Mouse (Mus musculus): ENCODE measurements at regions not wholly inside any gene's neighbourhood (a gene's known extent, or its start where the extent isn't known, plus 50 kb on each side); places are given as distances from the start of the nearest gene placed in this dataset.

GRCm38 (mm10) chr16:12931111-12931510 lies 178.4 kb upstream of the Ercc4 start:
- DNase-seq (ENCODE audit: low spot score) = no peak
- H3K9ac ChIP-seq (ENCODE audit: low read length) = no peak overlapping the region
- no peaks in the 10 kb centered on the region for H3K27me3 ChIP-seq (replicated peaks; ENCODE audit: control insufficient read depth, insufficient read depth, low read length)
- no peaks in the 10 kb centered on the region for H3K4me1 ChIP-seq (replicated peaks; ENCODE audit: control insufficient read depth, insufficient read depth, low read length)
- no peak overlapping the region for H3K4me2 ChIP-seq (ENCODE audit: low read length)
- no peak for ATAC-seq (replicated peaks; ENCODE audit: low FRiP score, low TSS enrichment, low read depth)
- 73% methylated on average over 6 of the region's 6 CpGs for WGBS
- H3K4me3 ChIP-seq (ENCODE audit: low read depth, low read length) = no peak overlapping the region
- no peaks in the 10 kb centered on the region for H3K9me3 ChIP-seq (ENCODE audit: control insufficient read depth, low read length)
- H3K36me3 ChIP-seq (ENCODE audit: control insufficient read depth, insufficient read depth, low read length) = no peaks in the 10 kb centered on the region
- H3K27ac ChIP-seq (ENCODE audit: low read depth) = no peak overlapping the region

GRCm38 (mm10) chr16:12932959-12933358 lies 176.5 kb upstream of the Ercc4 start:
- ATAC-seq (replicated peaks; ENCODE audit: low FRiP score, low TSS enrichment, low read depth) (no peak), DNase-seq (ENCODE audit: low spot score) (no peak)
- WGBS = 88% methylated on average over 3 of the region's 3 CpGs
- Histone ChIP-seq H3K9me3 (ENCODE audit: control insufficient read depth, low read length) (no peaks in the 10 kb centered on the region), H3K9ac (ENCODE audit: low read length) (no peak overlapping the region), H3K27me3 (replicated peaks; ENCODE audit: control insufficient read depth, insufficient read depth, low read length) (no peaks in the 10 kb centered on the region), H3K4me3 (ENCODE audit: low read depth, low read length) (no peak overlapping the region), H3K4me1 (replicated peaks; ENCODE audit: control insufficient read depth, insufficient read depth, low read length) (no peaks in the 10 kb centered on the region), H3K27ac (ENCODE audit: low read depth) (no peak overlapping the region), H3K36me3 (ENCODE audit: control insufficient read depth, insufficient read depth, low read length) (no peaks in the 10 kb centered on the region), H3K4me2 (ENCODE audit: low read length) (no peak overlapping the region)

GRCm38 (mm10) chr16:12934586-12934985 lies 174.9 kb upstream of the Ercc4 start:
- no peak overlapping the region for H3K9ac ChIP-seq (ENCODE audit: low read length)
- no peaks in the 10 kb centered on the region for H3K4me1 ChIP-seq (replicated peaks; ENCODE audit: control insufficient read depth, insufficient read depth, low read length)
- DNase-seq (ENCODE audit: low spot score) (no peak), ATAC-seq (replicated peaks; ENCODE audit: low FRiP score, low TSS enrichment, low read depth) (no peak)
- no peaks in the 10 kb centered on the region for H3K27me3 ChIP-seq (replicated peaks; ENCODE audit: control insufficient read depth, insufficient read depth, low read length)
- no peaks in the 10 kb centered on the region for H3K36me3 ChIP-seq (ENCODE audit: control insufficient read depth, insufficient read depth, low read length)
- no peak overlapping the region for H3K4me2 ChIP-seq (ENCODE audit: low read length)
- 71% methylated on average over 7 of the region's 7 CpGs for WGBS
- H3K4me3 ChIP-seq (ENCODE audit: low read depth, low read length) = no peak overlapping the region
- no peaks in the 10 kb centered on the region for H3K9me3 ChIP-seq (ENCODE audit: control insufficient read depth, low read length)
- no peak overlapping the region for H3K27ac ChIP-seq (ENCODE audit: low read depth)

GRCm38 (mm10) chr16:12935266-12935665 lies 174.2 kb upstream of the Ercc4 start:
- H3K27ac ChIP-seq (ENCODE audit: low read depth) = no peak overlapping the region
- 68% methylated on average over 2 of the region's 2 CpGs for WGBS
- H3K27me3 ChIP-seq (replicated peaks; ENCODE audit: control insufficient read depth, insufficient read depth, low read length) = no peaks in the 10 kb centered on the region
- H3K36me3 ChIP-seq (ENCODE audit: control insufficient read depth, insufficient read depth, low read length) = no peaks in the 10 kb centered on the region
- no peaks in the 10 kb centered on the region for H3K9me3 ChIP-seq (ENCODE audit: control insufficient read depth, low read length)
- no peak overlapping the region for H3K4me3 ChIP-seq (ENCODE audit: low read depth, low read length)
- DNase-seq (ENCODE audit: low spot score) = no peak
- no peak overlapping the region for H3K4me2 ChIP-seq (ENCODE audit: low read length)
- H3K4me1 ChIP-seq (replicated peaks; ENCODE audit: control insufficient read depth, insufficient read depth, low read length) = no peaks in the 10 kb centered on the region
- no peak overlapping the region for H3K9ac ChIP-seq (ENCODE audit: low read length)
- ATAC-seq (replicated peaks; ENCODE audit: low FRiP score, low TSS enrichment, low read depth) = no peak

GRCm38 (mm10) chr16:12936571-12936970 lies 172.9 kb upstream of the Ercc4 start:
- no peaks in the 10 kb centered on the region for H3K27me3 ChIP-seq (replicated peaks; ENCODE audit: control insufficient read depth, insufficient read depth, low read length)
- no peak for DNase-seq (ENCODE audit: low spot score)
- WGBS = 79% methylated on average over 2 of the region's 2 CpGs

GRCm38 (mm10) chr16:12938563-12938962 lies 170.9 kb upstream of the Ercc4 start:
- no peaks in the 10 kb centered on the region for H3K9me3 ChIP-seq (ENCODE audit: control insufficient read depth, low read length)
- WGBS = 86% methylated on average over 2 of the region's 2 CpGs
- no peak for DNase-seq (ENCODE audit: low spot score)
- H3K4me3 ChIP-seq (ENCODE audit: low read depth, low read length) = no peak overlapping the region
- no peak overlapping the region for H3K27ac ChIP-seq (ENCODE audit: low read depth)
- no peaks in the 10 kb centered on the region for H3K27me3 ChIP-seq (replicated peaks; ENCODE audit: control insufficient read depth, insufficient read depth, low read length)
- H3K4me1 ChIP-seq (replicated peaks; ENCODE audit: control insufficient read depth, insufficient read depth, low read length) = no peaks in the 10 kb centered on the region
- ATAC-seq (replicated peaks; ENCODE audit: low FRiP score, low TSS enrichment, low read depth) = no peak
- no peaks in the 10 kb centered on the region for H3K36me3 ChIP-seq (ENCODE audit: control insufficient read depth, insufficient read depth, low read length)
- no peak overlapping the region for H3K9ac ChIP-seq (ENCODE audit: low read length)
- H3K4me2 ChIP-seq (ENCODE audit: low read length) = no peak overlapping the region

More at GRCm38 (mm10) chr16:12936571-12936970, 172.9 kb upstream of the Ercc4 start:
- no peaks in the 10 kb centered on the region for H3K36me3 ChIP-seq (ENCODE audit: control insufficient read depth, insufficient read depth, low read length)
- no peak for ATAC-seq (replicated peaks; ENCODE audit: low FRiP score, low TSS enrichment, low read depth)
- H3K9me3 ChIP-seq (ENCODE audit: control insufficient read depth, low read length) = no peaks in the 10 kb centered on the region
- no peak overlapping the region for H3K4me2 ChIP-seq (ENCODE audit: low read length)
- H3K4me1 ChIP-seq (replicated peaks; ENCODE audit: control insufficient read depth, insufficient read depth, low read length) = no peaks in the 10 kb centered on the region
- no peak overlapping the region for H3K9ac ChIP-seq (ENCODE audit: low read length)
- no peak overlapping the region for H3K4me3 ChIP-seq (ENCODE audit: low read depth, low read length)
- H3K27ac ChIP-seq (ENCODE audit: low read depth) = no peak overlapping the region

GRCm38 (mm10) chr16:12951176-12951575 lies 158.3 kb upstream of the Ercc4 start:
- DNase-seq (ENCODE audit: low spot score) (no peak), ATAC-seq (replicated peaks; ENCODE audit: low FRiP score, low TSS enrichment, low read depth) (no peak)
- Histone ChIP-seq H3K36me3 (ENCODE audit: control insufficient read depth, insufficient read depth, low read length) (no peaks in the 10 kb centered on the region), H3K27ac (ENCODE audit: low read depth) (no peak overlapping the region), H3K4me3 (ENCODE audit: low read depth, low read length) (no peak overlapping the region), H3K27me3 (replicated peaks; ENCODE audit: control insufficient read depth, insufficient read depth, low read length) (no peaks in the 10 kb centered on the region), H3K9ac (ENCODE audit: low read length) (no peak overlapping the region), H3K4me2 (ENCODE audit: low read length) (no peak overlapping the region), H3K4me1 (replicated peaks; ENCODE audit: control insufficient read depth, insufficient read depth, low read length) (no peaks in the 10 kb centered on the region), H3K9me3 (ENCODE audit: control insufficient read depth, low read length) (no peaks in the 10 kb centered on the region)
- 84% methylated on average over 5 of the region's 5 CpGs for WGBS

- Histone ChIP-seq H3K27ac (ENCODE audit: low read depth) (no peak overlapping the region), H3K27me3 (replicated peaks; ENCODE audit: control insufficient read depth, insufficient read depth, low read length) (no peaks in the 10 kb centered on the region), H3K4me3 (ENCODE audit: low read depth, low read length) (no peak overlapping the region), H3K4me1 (replicated peaks; ENCODE audit: control insufficient read depth, insufficient read depth, low read length) (no peaks in the 10 kb centered on the region), H3K9ac (ENCODE audit: low read length) (no peak overlapping the region), H3K4me2 (ENCODE audit: low read length) (no peak overlapping the region), H3K36me3 (ENCODE audit: control insufficient read depth, insufficient read depth, low read length) (no peaks in the 10 kb centered on the region), H3K9me3 (ENCODE audit: control insufficient read depth, low read length) (no peaks in the 10 kb centered on the region)
- DNase-seq (ENCODE audit: low spot score) (no peak), ATAC-seq (replicated peaks; ENCODE audit: low FRiP score, low TSS enrichment, low read depth) (no peak)
- 54% methylated on average over 8 of the region's 8 CpGs for WGBS
Measured at GRCm38 (mm10) chr16:12954028-12954427, 155.5 kb upstream of the Ercc4 start.

- H3K4me1 ChIP-seq (replicated peaks; ENCODE audit: control insufficient read depth, insufficient read depth, low read length) = no peaks in the 10 kb centered on the region
- H3K4me2 ChIP-seq (ENCODE audit: low read length) = no peak overlapping the region
- WGBS = 62% methylated on average over 3 of the region's 3 CpGs
- DNase-seq (ENCODE audit: low spot score) (no peak), ATAC-seq (replicated peaks; ENCODE audit: low FRiP score, low TSS enrichment, low read depth) (no peak)
- no peaks in the 10 kb centered on the region for H3K9me3 ChIP-seq (ENCODE audit: control insufficient read depth, low read length)
- H3K36me3 ChIP-seq (ENCODE audit: control insufficient read depth, insufficient read depth, low read length) = no peaks in the 10 kb centered on the region
- no peaks in the 10 kb centered on the region for H3K27me3 ChIP-seq (replicated peaks; ENCODE audit: control insufficient read depth, insufficient read depth, low read length)
- H3K4me3 ChIP-seq (ENCODE audit: low read depth, low read length) = no peak overlapping the region
- H3K9ac ChIP-seq (ENCODE audit: low read length) = no peak overlapping the region
- H3K27ac ChIP-seq (ENCODE audit: low read depth) = no peak overlapping the region
Measured at GRCm38 (mm10) chr16:12956416-12956815, 153.1 kb upstream of the Ercc4 start.

All from intestine, embryonic 14.5 days (tissue).